Mouse (Mus musculus) brain, embryonic 14.5 days (tissue): Measurements from ENCODE around the gene Fanci.

Source experiments
- CTCF ChIP-seq: fragments of 200-500 bp; IDR thresholded peaks from 2 replicates; pipeline ENCODE4 v1.5.1; 2012; ENCODE audit warnings: inconsistent platforms, mild to moderate bottlenecking, moderate library complexity, borderline replicate concordance; ENCODE audit not compliant: insufficient read depth, insufficient read length; ENCODE audit errors: extremely low read depth
- POLR2A ChIP-seq: fragments of 200-500 bp; IDR thresholded peaks from 2 replicates; pipeline ENCODE4 v1.6.1; 2012; ENCODE audit warnings: mild to moderate bottlenecking, inconsistent platforms, borderline replicate concordance; ENCODE audit not compliant: poor library complexity, insufficient read depth, insufficient read length, severe bottlenecking; ENCODE audit errors: extremely low read depth

GRCm38 (mm10) chr7:79395186-79395585, 3.5 kb downstream of the Fanci start:
- no peak for TF ChIP-seq POLR2A
- TF ChIP-seq CTCF = no peak
